Mouse (Mus musculus): ENCODE data around the gene Gipc1. TPM values are rescaled to one million over a fixed set of nuclear protein-coding genes. Genes with fewer than 3 reads are reported as not detected.

Gipc1 gene
- polyA plus RNA-seq, 1 experiment from 2014 or later = 47.0 TPM

DNA sequence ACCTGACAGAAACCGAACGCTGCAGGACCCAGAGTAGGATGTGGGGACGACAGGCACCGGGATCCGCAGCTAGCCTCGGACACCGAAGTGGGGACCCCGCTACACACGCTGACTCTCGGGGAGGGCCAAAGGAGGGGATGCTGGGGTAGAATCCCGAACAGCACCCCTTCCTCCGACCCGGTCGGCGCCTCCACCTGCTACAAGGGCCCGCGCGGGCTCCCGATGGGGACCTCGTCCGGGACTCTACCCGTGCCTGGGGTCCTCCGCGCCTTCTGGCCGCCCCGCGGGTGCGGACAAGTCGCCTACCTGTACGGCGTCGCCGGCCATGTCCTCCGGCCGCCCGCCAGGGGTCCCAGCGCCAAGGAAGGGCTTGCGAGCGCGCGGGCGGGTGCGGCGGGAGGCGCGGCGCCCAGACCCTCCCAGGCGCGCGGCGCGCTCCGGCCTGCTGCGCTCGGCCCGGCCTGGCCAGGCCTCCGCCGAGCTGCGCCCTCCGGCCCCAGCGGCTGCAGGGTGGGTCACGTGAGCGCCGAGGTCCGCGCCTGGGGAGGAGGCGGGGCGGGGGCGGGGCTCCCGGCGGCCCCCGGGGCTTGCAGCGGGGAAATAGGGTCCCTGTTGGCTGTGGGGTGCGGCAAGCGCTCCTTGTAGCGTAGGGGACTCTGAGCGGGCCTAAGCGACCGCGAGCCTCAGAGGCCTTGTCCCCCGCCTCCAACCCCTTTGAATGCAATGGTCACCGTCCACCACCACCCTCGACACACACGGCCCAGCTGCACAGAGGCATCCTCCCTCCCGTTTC, 46.4 kb downstream of the Gipc1 start, which contains the start of gene Pkn1:
Gene Pkn1 (minus strand): TSS at position 519 of the 793 bp plus-strand sequence.
- peak within 1 kb of the TSS; percentile 84 for H3K4me3 ChIP-seq (ENCODE audit: low read depth, low read length)
- peak; percentile 93 for ATAC-seq (ENCODE audit: low read depth)
- H3K27ac ChIP-seq (ENCODE audit: low read length) = peak within 1 kb of the TSS; percentile 77
- no peaks in the 10 kb centered on the region for H3K27me3 ChIP-seq (ENCODE audit: control insufficient read depth, insufficient read depth, low read depth, low read length)
- no peaks in the 10 kb centered on the region for H3K36me3 ChIP-seq (ENCODE audit: control insufficient read depth, insufficient read depth)
- H3K4me2 ChIP-seq (ENCODE audit: low read depth, low read length) = peak within 1 kb of the TSS; percentile 99
- peak within 1 kb of the TSS; percentile 88 for H3K9ac ChIP-seq (ENCODE audit: low read depth, low read length)
- no peaks in the 10 kb centered on the region; the same call in 1 of the 2 replicates for H3K9me3 ChIP-seq (replicated peaks; ENCODE audit: control insufficient read depth, low read length)
- peaks cover 36% of the 10 kb centered on the region for H3K4me1 ChIP-seq (ENCODE audit: control insufficient read depth, low read depth, low read length)
- WGBS (ENCODE audit: insufficient replicate concordance) = under 1% methylated on average over 72 of the region's 85 CpGs

DNA sequence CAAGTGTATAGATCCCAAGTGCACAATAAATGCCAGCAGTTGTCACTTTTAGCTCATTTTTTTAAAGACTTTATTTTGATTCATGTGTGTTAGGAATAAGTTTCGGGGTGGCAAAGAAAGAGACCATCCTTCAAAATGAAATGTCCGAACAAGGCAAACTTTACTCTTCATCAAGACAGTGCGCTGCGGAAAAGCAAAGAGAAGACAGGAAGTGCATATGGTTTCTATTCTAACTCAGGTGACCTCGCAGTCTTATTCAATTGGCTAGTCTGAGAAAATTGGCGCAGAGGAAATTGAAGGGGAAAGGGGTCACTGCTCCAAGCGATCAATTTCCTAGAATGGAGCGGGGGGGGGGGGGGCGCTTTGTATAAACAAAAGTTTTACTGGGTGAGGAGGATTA, 47.1 kb downstream of the Gipc1 start:
- Histone ChIP-seq H3K9ac (ENCODE audit: low read depth, low read length) (peak overlapping the region; percentile 88), H3K9me3 (replicated peaks; ENCODE audit: control insufficient read depth, low read length) (no peaks in the 10 kb centered on the region; the same call in 1 of the 2 replicates), H3K4me3 (ENCODE audit: low read depth, low read length) (peak overlapping the region; percentile 84), H3K36me3 (ENCODE audit: control insufficient read depth, insufficient read depth) (no peaks in the 10 kb centered on the region), H3K27ac (ENCODE audit: low read length) (peak overlapping the region; percentile 68), H3K27me3 (ENCODE audit: control insufficient read depth, insufficient read depth, low read depth, low read length) (no peaks in the 10 kb centered on the region), H3K4me2 (ENCODE audit: low read depth, low read length) (peak overlapping the region; percentile 99), H3K4me1 (ENCODE audit: control insufficient read depth, low read depth, low read length) (peaks cover 29% of the 10 kb centered on the region)
- 15% methylated on average over 9 of the region's 9 CpGs for WGBS (ENCODE audit: insufficient replicate concordance)
- ATAC-seq (ENCODE audit: low read depth) = no peak

GRCm38 (mm10) chr8:83700423-83701085, 48.1 kb downstream of the Gipc1 start:
- Histone ChIP-seq H3K27me3 (ENCODE audit: control insufficient read depth, insufficient read depth, low read depth, low read length) (no peaks in the 10 kb centered on the region), H3K9ac (ENCODE audit: low read depth, low read length) (no peak overlapping the region), H3K4me1 (ENCODE audit: control insufficient read depth, low read depth, low read length) (peaks cover 23% of the 10 kb centered on the region), H3K9me3 (replicated peaks; ENCODE audit: control insufficient read depth, low read length) (no peaks in the 10 kb centered on the region; the same call in 1 of the 2 replicates), H3K4me2 (ENCODE audit: low read depth, low read length) (no peak overlapping the region), H3K36me3 (ENCODE audit: control insufficient read depth, insufficient read depth) (no peaks in the 10 kb centered on the region), H3K4me3 (ENCODE audit: low read depth, low read length) (no peak overlapping the region), H3K27ac (ENCODE audit: low read length) (no peak overlapping the region)
- 54% methylated on average over 9 of the region's 9 CpGs for WGBS (ENCODE audit: insufficient replicate concordance)
- no peak for ATAC-seq (ENCODE audit: low read depth)

- WGBS (ENCODE audit: insufficient replicate concordance) = 65% methylated on average over 4 of the region's 4 CpGs
- H3K27ac ChIP-seq (ENCODE audit: low read length) = no peak overlapping the region
Measured at GRCm38 (mm10) chr8:83703426-83703825, 50.9 kb downstream of the Gipc1 start.

DNA sequence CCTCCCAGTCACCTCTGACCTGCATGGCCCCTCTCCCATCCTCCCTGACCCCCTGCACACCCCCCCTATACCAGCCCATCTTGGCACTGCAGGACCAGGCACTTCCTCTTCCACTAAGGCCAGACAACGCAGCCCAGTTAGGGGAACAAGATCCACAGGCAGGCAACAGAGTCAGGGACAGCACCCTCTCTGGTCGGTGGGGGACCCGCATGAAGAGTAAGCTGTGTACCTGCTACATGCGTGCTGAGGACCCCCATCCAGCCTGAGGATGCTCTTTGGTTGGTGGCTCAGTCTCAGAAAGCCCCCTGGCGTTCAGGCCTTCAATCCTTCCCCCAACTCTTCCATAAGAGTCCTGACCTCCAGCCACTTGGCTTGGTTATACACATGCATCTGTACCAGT, 53.9 kb downstream of the Gipc1 start:
- no peaks in the 10 kb centered on the region for H3K4me1 ChIP-seq (ENCODE audit: control insufficient read depth, low read depth, low read length)
- no peaks in the 10 kb centered on the region; the same call in 1 of the 2 replicates for H3K9me3 ChIP-seq (replicated peaks; ENCODE audit: control insufficient read depth, low read length)
- H3K9ac ChIP-seq (ENCODE audit: low read depth, low read length) = no peak overlapping the region
- ATAC-seq (ENCODE audit: low read depth) = no peak
- WGBS (ENCODE audit: insufficient replicate concordance) = 42% methylated on average over 5 of the region's 5 CpGs
- no peaks in the 10 kb centered on the region for H3K27me3 ChIP-seq (ENCODE audit: control insufficient read depth, insufficient read depth, low read depth, low read length)
- H3K4me3 ChIP-seq (ENCODE audit: low read depth, low read length) = no peak overlapping the region
- no peaks in the 10 kb centered on the region for H3K36me3 ChIP-seq (ENCODE audit: control insufficient read depth, insufficient read depth)
- no peak overlapping the region for H3K27ac ChIP-seq (ENCODE audit: low read length)
- H3K4me2 ChIP-seq (ENCODE audit: low read depth, low read length) = no peak overlapping the region

More at GRCm38 (mm10) chr8:83703426-83703825, 50.9 kb downstream of the Gipc1 start:
- Histone ChIP-seq H3K9ac (ENCODE audit: low read depth, low read length) (no peak overlapping the region), H3K36me3 (ENCODE audit: control insufficient read depth, insufficient read depth) (no peaks in the 10 kb centered on the region), H3K27me3 (ENCODE audit: control insufficient read depth, insufficient read depth, low read depth, low read length) (no peaks in the 10 kb centered on the region), H3K4me1 (ENCODE audit: control insufficient read depth, low read depth, low read length) (peaks cover 10% of the 10 kb centered on the region), H3K4me3 (ENCODE audit: low read depth, low read length) (no peak overlapping the region), H3K9me3 (replicated peaks; ENCODE audit: control insufficient read depth, low read length) (no peaks in the 10 kb centered on the region; the same call in 1 of the 2 replicates), H3K4me2 (ENCODE audit: low read depth, low read length) (no peak overlapping the region)
- ATAC-seq (ENCODE audit: low read depth) = no peak

- H3K27ac ChIP-seq (ENCODE audit: low read length) = no peak overlapping the region
- 59% methylated on average over 8 of the region's 8 CpGs for WGBS (ENCODE audit: insufficient replicate concordance)
- ATAC-seq (ENCODE audit: low read depth) = no peak
- no peak overlapping the region for H3K4me2 ChIP-seq (ENCODE audit: low read depth, low read length)
- H3K9ac ChIP-seq (ENCODE audit: low read depth, low read length) = no peak overlapping the region
- H3K36me3 ChIP-seq (ENCODE audit: control insufficient read depth, insufficient read depth) = no peaks in the 10 kb centered on the region
- H3K4me3 ChIP-seq (ENCODE audit: low read depth, low read length) = no peak overlapping the region
- no peaks in the 10 kb centered on the region for H3K27me3 ChIP-seq (ENCODE audit: control insufficient read depth, insufficient read depth, low read depth, low read length)
- no peaks in the 10 kb centered on the region for H3K4me1 ChIP-seq (ENCODE audit: control insufficient read depth, low read depth, low read length)
- H3K9me3 ChIP-seq (replicated peaks; ENCODE audit: control insufficient read depth, low read length) = no peaks in the 10 kb centered on the region
Measured at GRCm38 (mm10) chr8:83707554-83707953, 55.1 kb downstream of the Gipc1 start.

Other genes with a start within 250 kb of the Gipc1 start
- 45.7 and 52.9 TPM in 2 replicates for gene Scoc, start 194.3 kb upstream of the Gipc1 start, polyA plus RNA-seq (2015; fragmentation: Nextera tagmentation; extraction: Ambion mirVana)
- gene Olfr370, start 116.9 kb upstream of the Gipc1 start, polyA plus RNA-seq (2015; fragmentation: Nextera tagmentation; extraction: Ambion mirVana) = not detected in 2 replicates
- gene Ndufb7, start 86.0 kb upstream of the Gipc1 start, polyA plus RNA-seq (2015; fragmentation: Nextera tagmentation; extraction: Ambion mirVana) = 214 and 230 TPM in 2 replicates
- 323 and 347 TPM in 2 replicates for gene Tecr, start 44.7 kb upstream of the Gipc1 start, polyA plus RNA-seq (2015; fragmentation: Nextera tagmentation; extraction: Ambion mirVana)
- 50.1 and 51.7 TPM in 2 replicates for gene Dnajb1, start 44.5 kb upstream of the Gipc1 start, polyA plus RNA-seq (2015; fragmentation: Nextera tagmentation; extraction: Ambion mirVana)
- gene Ptger1, start 14.0 kb downstream of the Gipc1 start, polyA plus RNA-seq (2015; fragmentation: Nextera tagmentation; extraction: Ambion mirVana) = 0.12 and 0.53 TPM in 2 replicates
- 9.6 and 9.8 TPM in 2 replicates for gene Pkn1, start 46.5 kb downstream of the Gipc1 start, polyA plus RNA-seq (2015; fragmentation: Nextera tagmentation; extraction: Ambion mirVana)
- gene Ddx39, start 62.5 kb downstream of the Gipc1 start, polyA plus RNA-seq (2015; fragmentation: Nextera tagmentation; extraction: Ambion mirVana) = 149 and 167 TPM in 2 replicates
- 16.2 and 18.3 TPM in 2 replicates for gene Adgre5, start 88.6 kb downstream of the Gipc1 start, polyA plus RNA-seq (2015; fragmentation: Nextera tagmentation; extraction: Ambion mirVana)
- gene Adgrl1, start 247.4 kb downstream of the Gipc1 start, polyA plus RNA-seq (2015; fragmentation: Nextera tagmentation; extraction: Ambion mirVana) = 0.86 and 1.2 TPM in 2 replicates